Mouse (Mus musculus) B cell, adult 67 days (primary cell): ENCODE data around the gene Hist1h2bk. TPM values are rescaled to one million over a fixed set of nuclear protein-coding genes. Genes with fewer than 3 reads are reported as not detected.

Source experiments
- total RNA-seq, 2 experiments: library from RNA; stranded (reverse); gene quantifications; 4 replicates each; pipeline ENCODE4 v1.2.4; 2023

The Hist1h2bk gene
- total RNA-seq: 10 to 100 TPM; 50.9 to 62.1 TPM

GRCm38 (mm10) chr13:22035267-22036148 lies at the start of gene Hist1h2bk, which contains the start of gene Hist1h2ah:
Gene Hist1h2bk (plus strand): TSS chr13:22035870.
Gene Hist1h2ah (minus strand): TSS chr13:22035568.

GRCm38 (mm10) chr13:22009642-22010041 lies 26.0 kb upstream of the Hist1h2bk start, which contains the start of gene Prss16:
Gene Prss16 (minus strand): TSS chr13:22009742.

GRCm38 (mm10) chr13:22041142-22041536 lies 5.5 kb downstream of the Hist1h2bk start, which contains the start of gene Hist1h4i:
Gene Hist1h4i (minus strand): TSS chr13:22041362.

GRCm38 (mm10) chr13:22042568-22043502 lies 7.2 kb downstream of the Hist1h2bk start, which contains the start of the genes Hist1h2ag and Hist1h2bj:
Gene Hist1h2ag (minus strand): TSS chr13:22042944.
Gene Hist1h2bj (plus strand): TSS chr13:22043214.

GRCm38 (mm10) chr13:22084140-22084539 lies 48.5 kb downstream of the Hist1h2bk start, which contains the start of gene Vmn1r188:
Gene Vmn1r188 (plus strand): TSS chr13:22084440.

Other genes with a start within 250 kb of the Hist1h2bk start
- gene Hist1h2an, start 248.7 kb upstream of the Hist1h2bk start, total RNA-seq: 10 to 100 TPM; 41.7 to 54.0 TPM
- 10 to 100 TPM; 52.4 to 61.6 TPM for gene Hist1h2bp, start 248.4 kb upstream of the Hist1h2bk start, total RNA-seq
- gene Hist1h2bq, start 225.7 kb upstream of the Hist1h2bk start, total RNA-seq: 100 to 1,000 TPM; 251 to 269 TPM
- gene Hist1h2ao, start 225.4 kb upstream of the Hist1h2bk start, total RNA-seq: 100 to 1,000 TPM; 319 to 332 TPM
- gene Hist1h4m, start 224.1 kb upstream of the Hist1h2bk start, total RNA-seq: 100 to 1,000 TPM; 475 to 486 TPM
- 100 to 1,000 TPM in 1 of 2 experiments, 10 to 100 TPM in 1; 62.8 to 128 TPM for gene Hist1h4n, start 203.7 kb upstream of the Hist1h2bk start, total RNA-seq
- gene Hist1h2ap, start 202.4 kb upstream of the Hist1h2bk start, total RNA-seq: 10 to 100 TPM; 73.3 to 83.2 TPM
- 100 to 1,000 TPM; 244 to 262 TPM for gene Hist1h2br, start 202.1 kb upstream of the Hist1h2bk start, total RNA-seq
- 1 to 10 TPM; 1.5 to 2.3 TPM for gene Zfp184, start 90.8 kb upstream of the Hist1h2bk start, total RNA-seq
- gene Pom121l2, start 54.7 kb upstream of the Hist1h2bk start, total RNA-seq: not detected
- under 1 TPM in 1 of 2 experiments, not detected in 1; 0.70 TPM for gene Prss16, start 26.1 kb upstream of the Hist1h2bk start, total RNA-seq
- 10 to 100 TPM; 49.1 to 92.2 TPM for gene Hist1h2ah, start 302 bp upstream of the Hist1h2bk start, total RNA-seq
- 100 to 1,000 TPM; 118 to 131 TPM for gene Hist1h4i, start 5.5 kb downstream of the Hist1h2bk start, total RNA-seq
- 10 to 100 TPM; 70.3 to 95.1 TPM for gene Hist1h2ag, start 7.1 kb downstream of the Hist1h2bk start, total RNA-seq
- gene Hist1h2bj, start 7.3 kb downstream of the Hist1h2bk start, total RNA-seq: 100 to 1,000 TPM in 1 of 2 experiments, 10 to 100 TPM in 1; 96.7 to 143 TPM
- gene Vmn1r188, start 48.6 kb downstream of the Hist1h2bk start, total RNA-seq: not detected
- gene Vmn1r189, start 70.0 kb downstream of the Hist1h2bk start, total RNA-seq: not detected
- gene Vmn1r191, start 148.1 kb downstream of the Hist1h2bk start, total RNA-seq: not detected
- gene Vmn1r192, start 155.3 kb downstream of the Hist1h2bk start, total RNA-seq: not detected
- not detected for gene Vmn1r193, start 187.3 kb downstream of the Hist1h2bk start, total RNA-seq
- not detected for gene Vmn1r194, start 208.3 kb downstream of the Hist1h2bk start, total RNA-seq
- not detected for gene Vmn1r195, start 234.7 kb downstream of the Hist1h2bk start, total RNA-seq